Mouse (Mus musculus) left cerebral cortex, adult 9 months (tissue): ENCODE measurements at regions not wholly inside any gene's neighbourhood (a gene's known extent, or its start where the extent isn't known, plus 50 kb on each side); places are given as distances from the start of the nearest gene placed in this dataset.
"Not testable (repeated sequence)": the region's sequence is repeated elsewhere in the genome, so short reads cannot be mapped to it uniquely, and the experiment has no call there.

ENCODE experiments used
- DNase-seq, 2 experiments: peaks; one replicate each; pipeline ENCODE4 v3.0.0; 2022; ENCODE audit warnings: low spot score in 2 of 2

- no peak for DNase-seq
Observed at GRCm38 (mm10) chr3:57963965-57964364, 116.1 kb upstream of the Pfn2 start.

- not testable (repeated sequence) for DNase-seq
Observed at GRCm38 (mm10) chr3:57970614-57971013, 122.7 kb upstream of the Pfn2 start.

- DNase-seq: no peak
Observed at GRCm38 (mm10) chr3:57972469-57973245, 124.8 kb upstream of the Pfn2 start.

- DNase-seq: no peak
Observed at GRCm38 (mm10) chr3:57973546-57973945, 125.7 kb upstream of the Pfn2 start.

- no peak for DNase-seq
Observed at GRCm38 (mm10) chr3:57975379-57975778, 127.5 kb upstream of the Pfn2 start.

GRCm38 (mm10) chr3:57976640-57977229 is 128.9 kb upstream of the Pfn2 start:
- peak in 1 of 2 experiments; percentile 12 for DNase-seq

- DNase-seq: no peak
Observed at GRCm38 (mm10) chr3:57988175-57988574, 140.3 kb upstream of the Pfn2 start.

- DNase-seq: no peak
Observed at GRCm38 (mm10) chr3:57990738-57991137, 142.9 kb upstream of the Pfn2 start.

- peak; percentile 43 to 65 for DNase-seq
Observed at GRCm38 (mm10) chr3:57998121-57999102, 150.5 kb upstream of the Pfn2 start.

- no peak for DNase-seq
Observed at GRCm38 (mm10) chr3:58002792-58003574, 155.1 kb upstream of the Pfn2 start.

- DNase-seq: no peak
Observed at GRCm38 (mm10) chr3:58024750-58025392, 177.0 kb upstream of the Pfn2 start.

- DNase-seq: no peak
Observed at GRCm38 (mm10) chr3:58049618-58050017, 201.7 kb upstream of the Pfn2 start.

- no peak for DNase-seq
Observed at GRCm38 (mm10) chr3:58054726-58055125, 206.8 kb upstream of the Pfn2 start.

- no peak for DNase-seq
Observed at GRCm38 (mm10) chr3:58055181-58055580, 207.3 kb upstream of the Pfn2 start.

GRCm38 (mm10) chr3:58056191-58057063 is 208.5 kb upstream of the Pfn2 start:
- no peak for DNase-seq

- no peak for DNase-seq
Observed at GRCm38 (mm10) chr3:58057064-58057396, 209.2 kb upstream of the Pfn2 start.

GRCm38 (mm10) chr3:58058134-58058533 is 210.3 kb upstream of the Pfn2 start:
- DNase-seq: no peak

GRCm38 (mm10) chr3:58063852-58064549 is 216.1 kb upstream of the Pfn2 start:
- DNase-seq: no peak

GRCm38 (mm10) chr3:58071574-58071973 is 223.7 kb upstream of the Pfn2 start:
- no peak for DNase-seq
